Mouse (Mus musculus): ENCODE measurements at regions not wholly inside any gene's neighbourhood (a gene's known extent, or its start where the extent isn't known, plus 50 kb on each side); places are given as distances from the start of the nearest gene placed in this dataset.

DNA sequence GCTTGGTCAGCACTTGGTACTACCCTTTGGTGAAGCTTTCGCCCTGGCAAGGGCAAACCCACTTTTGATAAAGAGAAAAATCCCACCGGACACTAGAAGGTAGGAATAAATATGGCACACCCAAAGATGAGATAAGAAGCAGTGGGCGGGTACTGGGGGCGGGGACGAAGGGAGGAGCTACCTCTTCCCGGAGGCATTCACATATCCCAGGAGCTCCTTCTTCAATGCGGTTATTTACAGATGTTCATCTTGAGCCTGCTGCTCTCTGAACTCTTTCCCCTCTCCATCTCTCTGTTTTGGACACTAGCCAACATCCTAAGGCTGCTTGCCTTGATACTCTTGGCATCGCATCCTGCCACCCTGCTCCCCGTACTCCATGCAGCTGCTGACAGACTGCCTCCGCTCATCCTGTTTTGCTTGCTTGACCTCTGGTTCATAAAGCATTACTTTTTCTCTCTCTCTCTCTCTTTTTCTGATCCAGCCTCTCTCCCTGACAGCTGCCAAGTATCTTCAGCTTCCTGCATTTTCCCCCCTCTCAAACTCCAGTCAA is 104.2 kb upstream of the Mon1b start:
- no peak for TF ChIP-seq CTCF (IDR thresholded peaks at IDR 0.05; ENCODE audit: insufficient read depth, low read depth, low read length)
- no peak for TF ChIP-seq POLR2A (IDR thresholded peaks at IDR 0.05; ENCODE audit: insufficient read depth, low read depth, low read length)
